Mouse (Mus musculus) cerebellum, postnatal 10 days (tissue): ENCODE results near the gene Tab1.

Source experiments
- DNase-seq, 2 experiments: peaks; one replicate each; pipeline ENCODE4 v3.0.0; 2021; ENCODE audit warnings: mixed read lengths in 2 of 2

Gene Tab1

DNA sequence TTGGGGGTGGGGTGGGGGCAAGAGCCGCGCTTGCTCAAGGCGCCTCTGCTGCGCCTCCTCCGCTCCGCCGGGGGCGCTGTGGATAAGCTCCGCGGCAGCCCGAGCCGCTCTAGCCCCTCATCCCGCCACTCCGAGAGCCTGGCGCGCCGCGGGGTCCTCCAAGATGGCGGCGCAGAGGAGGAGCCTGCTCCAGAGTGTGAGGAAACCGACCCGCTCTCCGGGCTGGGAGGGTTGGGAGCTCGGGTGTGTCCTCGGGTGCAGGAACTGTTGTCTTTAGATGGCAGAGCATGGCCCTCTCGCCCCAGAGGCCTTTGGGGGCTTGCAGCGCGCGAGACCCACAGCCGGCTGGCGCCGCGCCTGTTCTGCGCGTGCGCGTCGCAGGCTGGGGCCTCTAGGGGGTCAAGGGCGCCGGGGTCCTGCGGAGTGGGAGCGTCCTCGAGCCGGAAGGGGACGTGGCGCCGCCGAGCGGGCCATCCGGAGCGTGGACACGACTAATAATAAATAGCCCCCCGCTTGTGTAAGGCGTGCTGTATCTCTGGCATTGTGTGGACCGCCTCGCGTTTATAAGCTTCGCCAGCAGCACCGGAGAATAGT is at the start of gene Tab1:
Tab1 (plus strand) TSS at position 135 of the 594 bp plus-strand sequence.
- peak; percentile 96 to 97 for DNase-seq

DNA sequence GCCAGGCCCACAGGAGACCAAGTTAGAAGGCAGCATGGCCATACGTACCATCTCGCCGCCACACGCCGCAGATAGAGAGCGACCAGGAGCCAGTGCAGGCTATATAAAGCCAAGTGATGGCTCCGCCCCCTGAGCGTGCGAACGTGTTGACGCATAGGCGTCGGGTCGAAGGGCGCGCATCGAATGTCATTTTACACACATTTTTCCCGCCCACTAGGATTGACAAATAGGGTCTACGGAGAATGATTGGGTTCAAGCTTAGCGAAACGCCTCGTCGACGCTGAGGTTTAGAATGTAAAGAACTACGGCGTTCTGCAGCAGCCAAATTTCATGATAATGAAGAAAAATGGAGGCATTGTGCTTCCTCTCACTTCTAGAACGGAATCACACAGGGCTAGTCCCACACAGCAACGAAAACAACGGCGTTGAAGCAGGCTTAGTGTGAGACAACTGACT is 49.6 kb upstream of the Tab1 start:
- peak; percentile 99 to 100 for DNase-seq

DNA sequence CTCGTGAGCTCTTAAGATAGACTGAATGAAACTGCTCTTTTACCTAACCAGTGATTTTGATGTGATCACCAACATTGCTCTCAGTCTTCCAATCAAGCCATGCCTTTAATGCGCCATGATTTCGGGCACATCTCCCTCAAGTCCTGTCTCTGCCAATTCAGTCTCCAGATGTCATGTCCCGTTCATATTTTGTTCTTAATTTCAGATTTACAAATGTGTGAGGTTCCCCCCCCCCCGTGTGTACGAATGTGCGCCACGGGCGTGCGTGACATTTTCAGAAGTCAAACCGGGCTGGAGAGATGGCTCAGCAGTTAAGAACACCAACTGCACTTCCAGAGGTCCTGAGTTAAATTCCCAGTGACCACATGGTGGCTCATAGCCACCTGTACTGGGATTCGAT is 49.2 kb upstream of the Tab1 start:
- peak in 1 of 2 experiments; percentile 50 for DNase-seq

DNA sequence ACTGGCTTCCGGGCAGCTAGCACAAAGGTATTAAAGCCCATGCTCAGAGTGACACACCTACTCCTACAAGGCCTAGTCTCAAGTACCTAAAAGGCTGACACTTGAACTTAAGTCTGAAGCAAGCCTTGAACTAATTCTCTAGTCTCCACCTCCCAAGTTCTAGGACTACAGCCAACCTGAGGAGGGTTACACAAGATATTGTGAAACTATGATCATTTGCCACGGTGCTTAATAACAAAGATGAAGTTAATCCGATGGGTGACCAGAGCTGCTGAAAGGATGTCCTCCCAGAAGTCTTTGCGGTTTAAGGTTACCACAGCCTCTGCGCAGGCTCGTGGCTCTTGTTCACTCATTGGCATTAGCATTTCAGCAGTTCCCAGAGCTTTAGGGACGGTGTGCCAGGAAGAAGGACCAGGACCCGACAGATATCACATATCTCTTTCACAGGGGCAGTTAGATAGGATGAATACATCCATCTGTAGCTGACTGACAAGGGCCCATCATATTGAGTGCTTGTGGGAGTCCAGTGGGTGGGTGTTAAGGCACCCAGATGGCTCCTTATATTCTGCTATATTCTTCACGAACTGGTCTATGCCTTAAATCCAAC is 45.4 kb upstream of the Tab1 start:
- DNase-seq = no peak

DNA sequence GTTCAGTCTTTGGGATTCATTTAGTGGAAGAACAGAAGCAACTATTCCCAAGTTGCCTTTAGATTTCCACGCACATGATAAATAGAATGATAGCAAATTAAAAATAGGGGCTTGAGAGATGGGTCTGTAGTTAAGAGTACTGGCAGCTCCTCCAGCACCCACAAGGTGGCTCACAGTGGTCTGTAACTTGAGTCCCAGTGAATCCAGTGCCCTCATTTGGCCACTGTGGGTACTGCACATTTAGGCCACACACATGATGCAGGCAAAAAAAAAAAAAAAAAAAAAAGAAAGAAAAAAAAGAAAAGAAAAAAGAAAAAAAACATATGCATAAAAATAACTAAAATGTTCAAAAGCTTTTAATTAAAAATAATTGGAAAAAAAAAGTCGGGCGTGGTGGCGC is 44.3 kb upstream of the Tab1 start:
- peak; percentile 97 for DNase-seq

DNA sequence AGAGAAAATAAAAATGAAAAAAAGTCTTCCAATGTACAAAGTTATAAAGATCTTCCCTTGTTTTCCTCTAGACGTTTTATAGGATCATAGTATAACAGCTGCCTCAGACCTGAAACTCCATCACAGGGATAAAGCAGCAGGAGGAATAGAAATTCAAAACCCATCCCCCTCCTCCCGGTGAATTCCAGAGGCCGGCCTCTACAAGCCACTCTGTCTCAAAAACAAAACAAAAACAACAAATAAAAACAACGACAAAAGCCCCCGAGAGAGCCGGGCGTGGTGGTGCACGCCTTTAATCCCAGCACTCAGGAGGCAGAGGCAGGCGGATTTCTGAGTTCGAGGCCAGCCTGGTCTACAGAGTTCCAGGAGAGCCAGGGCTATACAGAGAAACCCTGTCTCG is 42.8 kb upstream of the Tab1 start:
- DNase-seq = no peak

DNA sequence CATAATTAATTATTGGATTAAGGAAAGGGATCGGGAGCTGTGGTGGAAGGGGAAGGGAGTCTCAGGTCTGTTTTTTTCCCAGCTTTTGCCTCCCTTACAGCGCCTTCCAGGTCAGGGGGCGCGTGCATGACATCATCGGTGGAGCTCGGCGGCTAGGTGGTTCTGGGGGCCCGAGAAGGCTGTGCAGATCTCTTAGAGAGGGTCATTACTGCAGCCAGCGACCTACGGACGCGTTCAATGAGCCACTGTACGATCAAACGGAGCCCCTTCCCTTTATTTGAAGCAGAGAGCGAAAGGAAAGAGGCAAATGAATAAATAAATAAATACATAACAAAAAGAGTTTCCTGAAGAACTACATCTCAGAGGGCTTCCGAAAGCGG is 42.2 kb upstream of the Tab1 start:
- peak; percentile 73 to 74 for DNase-seq

DNA sequence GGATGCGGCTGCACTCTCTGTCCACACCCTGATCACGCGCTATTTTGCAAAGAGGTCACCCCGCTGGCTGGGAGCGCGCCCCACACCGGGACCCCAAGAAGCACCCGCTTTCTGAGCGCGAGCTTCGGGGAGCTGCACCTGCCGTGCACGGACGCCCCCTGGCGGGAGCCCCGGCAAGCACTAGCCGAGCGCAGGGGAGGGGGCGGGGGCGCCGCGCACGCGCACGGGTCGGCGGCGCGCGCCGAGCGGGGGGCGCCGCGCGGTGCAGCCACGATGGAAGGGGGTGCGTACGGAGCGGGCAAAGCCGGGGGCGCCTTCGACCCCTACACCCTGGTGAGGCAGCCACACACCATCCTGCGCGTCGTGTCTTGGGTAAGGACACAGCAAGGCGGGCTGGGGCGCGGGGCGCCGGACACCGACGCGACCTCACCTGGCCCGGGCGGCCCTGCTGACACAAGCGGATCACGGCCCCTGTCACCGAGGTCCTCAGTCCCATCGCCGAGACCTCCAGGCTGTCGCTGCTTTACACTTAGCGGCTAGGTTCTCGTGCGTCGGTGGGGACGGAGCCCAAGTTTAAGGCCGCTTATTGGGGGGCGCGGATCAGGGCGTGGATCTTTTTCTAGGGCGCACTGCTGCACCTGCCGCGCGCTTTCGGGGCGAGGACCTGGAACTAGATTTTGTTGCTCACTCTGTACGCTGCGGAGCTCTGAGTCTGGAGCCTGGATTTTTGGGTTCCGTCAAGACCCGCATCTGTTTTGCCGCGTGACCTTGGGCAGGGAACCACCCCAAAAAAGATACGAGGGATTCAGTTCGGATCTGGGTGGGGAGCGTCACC is 41.6 kb upstream of the Tab1 start, which contains the start of the genes Syngr1 and Rpl3:
Syngr1 (plus strand) TSS at position 214 of the 835 bp plus-strand sequence.
Rpl3 (minus strand) TSS at position 748 of the 835 bp plus-strand sequence.
- peak; percentile 95 for DNase-seq

DNA sequence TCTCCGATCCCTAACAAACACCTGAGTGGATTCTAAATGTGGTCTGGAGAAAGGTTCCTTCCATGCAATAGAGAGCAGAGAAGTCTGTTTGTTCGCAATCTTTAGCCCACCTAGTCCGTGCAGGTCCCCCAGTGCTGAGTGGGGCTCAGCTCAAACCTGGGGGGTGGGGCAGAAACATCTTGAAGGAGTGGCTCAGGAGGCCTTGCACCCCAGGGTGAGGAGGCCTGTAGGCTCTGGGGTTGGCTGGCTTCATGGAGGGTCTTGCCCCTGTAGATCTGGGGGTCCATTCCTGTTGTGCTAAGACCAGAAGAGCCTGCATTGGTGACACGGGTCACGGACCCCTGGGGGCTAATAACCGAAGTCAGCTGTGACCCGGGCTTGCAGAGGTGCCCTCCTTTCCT is 40.9 kb upstream of the Tab1 start:
- DNase-seq = peak; percentile 62 to 69

DNA sequence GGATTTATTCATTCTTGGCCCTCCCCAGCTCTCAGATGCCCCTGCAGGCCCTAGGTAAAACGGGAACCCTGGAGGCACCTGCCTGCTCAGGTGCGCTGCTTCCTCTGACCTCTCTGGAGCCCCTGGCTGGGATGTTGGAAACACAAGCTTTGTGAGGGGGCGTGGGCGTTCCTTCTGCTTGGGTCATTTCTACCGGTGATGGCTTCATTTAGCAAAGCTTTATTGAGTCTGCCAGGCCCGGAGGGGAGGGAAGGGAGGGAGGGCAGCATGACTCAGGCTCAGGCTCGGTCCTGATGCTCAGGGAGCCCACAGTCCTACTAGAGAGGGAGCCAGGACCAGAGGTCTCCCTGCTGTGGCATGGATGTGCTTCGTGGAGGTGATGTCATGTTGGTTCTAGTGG is 40.3 kb upstream of the Tab1 start:
- DNase-seq = peak; percentile 84 to 87

DNA sequence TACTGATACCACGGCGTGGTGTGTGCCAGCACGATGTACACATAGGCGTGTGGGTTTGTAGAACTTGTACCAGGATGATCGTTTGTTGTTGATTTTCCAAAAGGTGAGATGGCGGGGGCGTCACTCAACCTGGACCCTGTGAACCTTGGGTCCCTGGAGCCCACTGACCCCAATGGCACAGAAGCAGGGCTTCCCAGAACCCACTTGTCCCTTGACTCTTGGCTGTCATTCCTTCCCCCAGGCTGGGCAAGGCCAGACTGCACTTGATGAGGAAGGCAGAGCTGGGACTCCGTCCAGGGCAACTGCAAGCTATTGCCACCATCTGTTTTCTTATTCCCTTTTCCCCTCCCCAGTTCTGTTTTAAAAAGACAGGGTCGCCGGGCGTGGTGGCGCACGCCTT is 38.7 kb upstream of the Tab1 start:
- peak; percentile 89 to 94 for DNase-seq

DNA sequence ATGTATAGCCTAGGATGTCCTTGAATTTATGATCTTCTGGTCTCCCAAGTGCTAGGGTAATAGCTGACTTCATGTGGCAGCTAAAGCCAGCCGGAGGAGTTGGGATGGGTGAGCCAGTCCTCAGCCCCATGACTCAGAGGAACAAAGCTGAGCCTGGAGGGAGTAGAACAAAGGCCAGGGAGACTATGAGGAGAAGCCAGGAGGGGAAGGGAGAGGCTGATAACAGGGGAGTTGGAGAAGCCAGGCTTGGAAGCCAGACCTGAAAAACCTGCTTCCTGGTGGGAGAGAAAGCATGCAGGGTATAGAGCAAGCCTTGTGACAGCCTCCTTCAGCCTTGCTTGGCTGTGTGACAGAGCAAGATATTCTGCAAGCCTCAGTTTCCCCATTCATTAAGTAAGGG is 37.3 kb upstream of the Tab1 start:
- no peak for DNase-seq

DNA sequence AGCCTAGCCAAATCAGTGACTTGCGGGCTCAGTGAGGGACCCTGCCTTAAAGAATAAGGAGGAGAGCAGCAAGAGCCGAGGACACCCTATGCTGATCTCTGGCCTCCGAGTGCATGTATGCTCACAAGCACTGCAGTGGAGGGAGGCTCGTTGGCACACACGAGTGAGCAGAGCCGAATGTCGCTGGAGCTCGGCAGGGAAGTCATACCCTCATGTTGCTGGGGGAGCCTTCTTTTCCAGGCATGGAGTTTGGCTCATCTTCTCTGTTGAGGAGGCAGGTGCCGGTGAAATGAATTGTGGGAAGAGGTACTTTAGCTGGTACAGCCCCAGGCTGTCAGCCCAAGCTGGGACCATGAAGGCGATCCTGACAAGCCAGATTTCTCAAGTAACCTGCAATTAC is 36.5 kb upstream of the Tab1 start:
- peak in 1 of 2 experiments; percentile 60 for DNase-seq

DNA sequence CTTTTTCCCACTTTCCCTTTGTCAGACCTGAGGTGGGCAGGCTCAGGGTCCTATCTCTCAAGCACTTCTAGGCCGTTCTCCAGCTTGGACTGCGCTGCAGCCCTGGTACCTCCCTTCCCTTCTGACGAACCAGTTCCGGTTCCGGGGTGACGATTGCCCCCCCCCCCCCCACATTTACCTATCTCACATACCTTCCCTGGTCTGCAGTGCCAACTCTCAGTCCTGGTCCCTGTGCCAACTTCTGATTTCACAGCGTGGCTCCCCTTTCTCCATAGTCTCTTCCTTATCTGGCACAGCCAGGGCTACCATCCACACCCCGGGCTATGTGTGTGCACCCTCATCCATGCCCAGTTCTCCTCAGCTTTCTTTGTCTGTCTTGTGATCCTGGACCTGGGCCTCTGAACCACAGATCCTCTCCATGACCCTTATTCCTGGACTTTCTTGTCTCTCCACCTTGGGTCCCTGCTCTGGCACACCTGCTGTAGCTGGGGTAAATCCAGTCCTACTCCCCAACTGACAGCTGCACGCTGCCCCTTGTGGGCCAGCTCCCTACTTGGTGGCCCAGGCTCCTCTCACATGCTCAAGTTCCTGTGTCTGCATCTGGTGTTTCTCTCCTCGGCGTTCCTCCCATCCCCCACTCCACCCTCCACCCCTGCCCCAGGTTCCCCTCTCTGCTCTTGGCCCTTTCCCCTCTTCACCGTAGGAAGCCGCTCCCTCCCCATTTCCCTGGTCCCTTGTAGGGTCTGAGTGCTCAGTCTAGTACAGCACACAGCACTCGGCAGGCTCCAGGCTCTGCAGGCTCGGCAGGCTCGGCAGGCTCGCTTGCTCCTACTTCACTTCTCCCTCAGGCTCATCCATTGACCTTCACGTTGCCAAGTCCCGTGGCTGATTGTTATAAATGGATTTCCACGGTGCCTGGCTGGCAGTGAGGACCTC is 35.7 kb upstream of the Tab1 start:
- DNase-seq = peak; percentile 60 to 69

DNA sequence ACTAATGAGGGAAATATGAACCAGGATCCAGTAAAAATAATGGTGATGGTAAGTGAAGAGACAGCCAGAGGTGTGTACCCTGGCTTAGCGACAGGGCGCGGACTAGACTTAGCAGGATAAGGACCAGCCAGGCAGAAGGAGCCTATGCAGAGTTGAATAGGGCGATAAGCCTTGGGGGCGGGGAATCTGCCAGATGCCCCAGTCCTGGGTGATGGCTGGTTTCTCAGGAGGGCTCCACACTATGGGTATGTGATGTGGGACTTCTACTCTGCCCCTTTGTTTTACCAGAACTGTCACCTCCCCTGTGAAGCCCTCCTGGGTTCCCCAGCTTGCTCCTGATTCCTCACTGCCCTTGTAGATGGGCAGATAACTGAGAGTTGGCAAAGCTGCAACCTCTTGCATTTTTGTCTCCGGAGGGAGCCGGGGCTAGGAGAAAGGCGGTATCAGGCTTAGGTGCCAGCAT is 34.9 kb upstream of the Tab1 start:
- no peak for DNase-seq

DNA sequence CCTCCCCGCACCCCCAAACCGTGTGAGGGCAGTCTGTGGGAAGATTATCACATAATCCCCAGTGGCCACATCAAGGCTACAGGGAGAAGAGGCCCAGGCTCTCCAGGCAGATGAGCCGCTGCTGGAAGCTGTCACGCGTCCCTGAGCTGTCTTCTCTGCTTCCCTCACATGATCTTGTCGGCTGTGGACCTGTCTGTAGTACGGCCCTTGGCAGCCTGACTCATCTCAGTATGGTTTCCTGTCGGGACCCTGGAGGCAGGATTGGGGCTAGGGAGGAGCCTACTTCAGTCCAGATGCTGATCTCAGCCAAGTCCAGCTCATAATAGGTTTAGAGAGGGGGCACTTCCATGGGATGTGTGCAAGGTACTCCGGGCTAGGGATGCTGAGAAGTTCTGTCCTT is 34.1 kb upstream of the Tab1 start:
- peak; percentile 50 to 53 for DNase-seq

DNA sequence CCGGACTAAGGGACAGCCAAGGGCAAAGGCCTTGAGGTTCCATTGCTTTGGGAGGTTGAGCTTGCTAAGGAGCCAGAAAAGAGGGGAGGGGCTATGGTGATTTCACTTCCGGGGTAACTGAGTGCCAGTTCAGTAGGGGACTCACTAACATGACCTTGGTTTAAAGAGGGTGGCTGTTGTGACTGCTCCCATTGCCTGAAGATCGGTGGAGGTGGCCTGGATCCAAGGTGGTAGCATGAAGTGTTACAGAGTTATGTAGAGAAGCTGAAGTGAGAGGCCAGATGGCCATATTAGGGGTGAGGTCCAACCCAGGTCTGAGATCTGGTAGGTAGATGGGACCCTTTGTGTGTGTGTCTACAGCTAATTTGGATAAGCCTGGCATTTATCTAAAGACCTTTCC is 33.5 kb upstream of the Tab1 start:
- peak; percentile 52 to 56 for DNase-seq

DNA sequence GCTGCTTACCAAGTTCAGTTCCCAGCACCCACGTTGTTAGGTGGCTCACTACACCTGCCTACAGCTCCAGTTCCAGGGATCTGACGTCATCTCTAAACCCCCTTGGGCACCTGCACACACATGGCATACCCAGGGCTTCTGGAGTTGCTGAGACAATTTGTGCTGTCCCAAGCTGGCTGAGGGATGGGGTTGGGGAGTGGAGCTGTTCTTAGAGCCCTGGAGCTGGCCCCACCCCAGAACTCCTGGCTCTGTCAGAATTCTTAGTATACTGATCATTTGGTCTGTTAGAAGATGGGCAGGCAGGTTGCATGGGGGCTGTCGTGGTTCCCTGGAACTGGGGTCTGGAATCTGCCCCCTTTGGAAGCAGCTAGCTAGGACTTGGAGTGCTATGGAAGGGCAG is 32.7 kb upstream of the Tab1 start:
- peak; percentile 46 to 54 for DNase-seq

DNA sequence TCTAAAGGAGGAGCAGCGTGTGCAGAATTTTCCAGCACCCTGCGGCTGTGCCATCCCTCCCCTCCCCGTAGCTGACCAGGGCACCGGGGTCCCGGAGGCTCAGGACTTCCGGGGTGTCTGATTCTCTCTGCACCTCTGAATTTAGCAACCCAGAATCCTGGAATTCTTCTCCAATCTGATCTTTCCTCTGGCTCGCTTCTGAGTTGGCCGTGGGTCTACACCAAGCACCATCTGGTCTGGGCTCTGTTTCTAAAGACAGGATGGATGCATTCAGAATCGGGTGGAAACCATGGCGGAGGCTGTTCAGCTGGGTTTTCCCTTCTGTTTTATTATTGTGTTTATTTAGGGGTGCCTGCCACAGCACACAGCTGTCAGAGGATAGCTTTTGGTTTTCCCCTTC is 32.1 kb upstream of the Tab1 start:
- DNase-seq = peak; percentile 82 to 83

DNA sequence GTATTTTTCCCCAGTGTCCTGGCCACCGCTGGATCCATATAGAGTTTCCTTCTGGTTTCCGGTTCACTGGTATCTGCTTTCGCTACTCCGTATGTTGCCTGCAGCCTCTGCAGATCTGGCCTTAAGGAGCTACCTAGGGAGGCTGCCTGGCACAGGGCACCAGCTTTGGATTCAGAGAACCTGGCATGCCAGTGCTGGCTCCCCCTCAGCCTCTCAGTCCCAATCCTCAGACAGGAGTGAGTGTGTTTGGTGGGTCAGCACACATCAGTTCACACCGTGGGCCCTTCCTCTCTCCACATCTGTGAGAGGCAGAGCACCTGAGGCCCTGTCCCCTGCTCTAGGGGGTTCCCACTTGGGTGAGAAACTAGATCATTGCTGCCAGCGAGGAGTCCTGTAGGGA is 31.4 kb upstream of the Tab1 start:
- peak; percentile 60 to 72 for DNase-seq

DNA sequence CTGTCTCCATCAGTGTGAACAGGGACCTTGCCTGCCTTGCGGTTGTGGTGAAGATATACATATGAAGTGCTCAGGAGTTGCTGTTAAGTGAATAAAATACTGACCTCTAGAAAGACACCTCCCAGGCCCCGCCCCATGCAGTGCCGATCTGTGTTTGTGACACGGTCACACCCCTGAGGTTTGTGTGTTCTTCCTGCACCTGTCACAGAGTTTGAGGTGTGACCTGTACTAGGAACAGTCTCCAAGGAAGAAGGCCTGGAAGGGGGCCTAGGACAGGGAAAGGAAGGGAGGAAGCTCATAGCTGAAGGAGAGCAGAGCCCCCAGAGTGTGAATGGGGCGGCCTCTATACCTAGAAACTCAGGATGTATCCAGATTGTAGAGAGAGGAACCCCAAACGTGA is 30.4 kb upstream of the Tab1 start:
- DNase-seq = no peak
